Mouse (Mus musculus): ENCODE data around the gene Sac3d1. TPM values are rescaled to one million over a fixed set of nuclear protein-coding genes. Genes with fewer than 3 reads are reported as not detected.

Gene Sac3d1
- polyA plus RNA-seq, 1 experiment from 2014 or later: 28.1 TPM

DNA sequence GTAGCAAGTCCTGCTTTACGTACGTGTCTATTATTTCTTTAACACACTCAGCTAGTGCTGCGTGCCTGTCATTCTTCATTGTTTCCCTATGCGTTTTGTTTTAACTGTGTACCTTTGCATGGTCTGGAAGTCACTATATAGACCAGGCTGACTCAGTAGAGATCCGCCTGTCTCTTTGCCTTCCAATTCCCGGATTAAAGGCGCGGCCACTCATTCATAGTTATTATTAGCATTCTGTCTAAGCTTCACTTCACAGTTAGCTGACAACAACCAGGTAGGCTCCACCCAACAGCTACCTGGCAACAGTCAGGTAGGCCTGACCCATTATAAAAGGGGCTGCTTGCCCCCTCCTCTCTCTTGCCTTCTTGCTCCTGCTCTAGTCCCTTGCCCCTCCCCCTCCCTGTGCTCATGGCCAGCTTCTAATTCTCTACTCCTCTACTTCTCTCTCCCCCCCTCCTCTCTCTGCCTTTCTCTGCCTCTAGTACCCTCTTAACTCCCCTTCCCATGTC lies 281 bp upstream of the Sac3d1 start:
- peaks cover 24% of the 10 kb centered on the region for H3K4me1 ChIP-seq (replicated peaks)
- H3K9ac ChIP-seq: peak overlapping the region; percentile 79
- H3K4me3 ChIP-seq: peak overlapping the region; percentile 71
- H3K9me3 ChIP-seq (replicated peaks): no peaks in the 10 kb centered on the region
- H3K4me2 ChIP-seq: peak overlapping the region; percentile 93
- no peak for ATAC-seq (replicated peaks; ENCODE audit: insufficient number of reproducible peaks, insufficient read depth, low FRiP score, low read depth)
- WGBS: 2% methylated on average over 8 of the region's 8 CpGs
- peaks cover 23% of the 10 kb centered on the region for H3K36me3 ChIP-seq
- peak overlapping the region; percentile 99 for H3K27ac ChIP-seq
- H3K27me3 ChIP-seq: no peaks in the 10 kb centered on the region

DNA sequence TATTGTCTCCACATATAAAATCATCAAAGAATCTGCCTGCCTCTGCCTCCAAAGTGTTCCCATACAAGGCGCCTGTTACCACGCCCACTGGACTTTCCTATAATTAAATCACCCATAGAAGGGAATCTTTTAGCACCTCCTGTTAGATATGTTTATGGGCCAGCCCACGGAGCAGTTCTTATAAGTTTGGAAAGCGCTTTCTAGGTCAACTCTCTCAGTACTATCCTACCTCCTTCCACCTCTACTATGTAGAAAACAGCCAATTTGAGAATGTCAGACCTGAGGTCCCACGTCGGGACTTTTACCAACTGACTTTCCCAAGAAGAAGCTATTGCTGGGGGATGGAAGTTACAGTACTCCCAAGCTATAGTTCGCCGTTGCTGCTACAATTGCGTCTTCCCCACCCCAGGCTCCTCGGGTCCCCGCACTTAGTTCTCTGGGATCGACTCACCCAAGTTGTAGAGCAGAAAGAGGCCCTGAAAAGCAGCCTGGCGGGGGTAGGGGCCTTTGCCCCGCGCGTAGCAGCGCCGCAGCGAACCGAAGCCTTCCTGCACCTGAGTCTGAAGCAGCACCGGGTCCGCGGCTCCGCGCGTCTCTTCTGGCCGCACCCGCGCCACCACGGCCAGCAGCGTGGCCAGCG lies 984 bp downstream of the Sac3d1 start:
- Histone ChIP-seq H3K27me3 (no peaks in the 10 kb centered on the region), H3K4me1 (replicated peaks) (peaks cover 24% of the 10 kb centered on the region), H3K9ac (peak overlapping the region; percentile 79), H3K36me3 (peaks cover 23% of the 10 kb centered on the region), H3K27ac (peak overlapping the region; percentile 99), H3K4me3 (peak overlapping the region; percentile 71), H3K9me3 (replicated peaks) (no peaks in the 10 kb centered on the region), H3K4me2 (peak overlapping the region; percentile 93)
- ATAC-seq (replicated peaks; ENCODE audit: insufficient number of reproducible peaks, insufficient read depth, low FRiP score, low read depth): no peak
- WGBS: 4% methylated on average over 32 of the region's 32 CpGs

DNA sequence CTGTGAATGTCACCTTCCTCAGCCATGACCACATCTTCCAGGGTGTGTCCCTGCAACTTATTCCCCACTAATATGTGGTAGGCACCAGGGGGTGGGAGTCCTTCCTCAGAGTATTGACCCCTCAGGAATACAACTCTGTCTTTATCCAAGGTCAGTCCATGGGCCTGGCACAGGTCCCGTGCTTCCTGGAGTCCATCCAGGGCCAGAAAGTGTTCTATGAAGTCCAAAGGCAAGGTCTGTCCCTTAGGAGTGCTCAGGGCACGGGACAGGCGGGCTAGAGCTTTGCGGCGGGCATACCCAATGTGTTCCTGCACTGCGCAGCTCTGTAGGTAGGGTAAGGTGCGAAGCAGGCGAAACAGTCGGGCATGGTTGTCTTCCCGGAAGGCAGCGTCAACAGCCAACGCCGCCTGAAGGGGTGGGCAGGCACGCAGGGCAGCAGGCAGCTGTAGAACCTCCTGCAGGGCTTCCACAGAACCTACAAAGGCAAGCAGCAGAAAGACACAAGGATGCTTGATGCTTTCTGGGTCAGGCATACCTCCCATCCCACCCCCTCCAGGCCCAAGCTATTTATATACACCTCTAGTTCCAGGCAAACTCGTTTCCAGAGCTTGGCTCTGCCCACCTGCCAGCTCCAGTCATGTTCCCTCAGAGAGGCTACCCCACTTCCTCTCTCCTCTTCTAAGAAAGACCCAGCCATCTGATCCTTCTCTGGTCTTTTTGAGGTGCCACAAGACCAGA lies 2.2 kb downstream of the Sac3d1 start:
- Histone ChIP-seq H3K27me3 (no peaks in the 10 kb centered on the region), H3K4me3 (peak overlapping the region; percentile 71), H3K9ac (peak overlapping the region; percentile 3; the same call in 1 of the 2 replicates), H3K4me2 (peak overlapping the region; percentile 93), H3K9me3 (replicated peaks) (no peaks in the 10 kb centered on the region), H3K4me1 (replicated peaks) (peaks cover 24% of the 10 kb centered on the region), H3K27ac (peak overlapping the region; percentile 33; the same call in 1 of the 2 replicates), H3K36me3 (peaks cover 23% of the 10 kb centered on the region)
- WGBS: 82% methylated on average over 15 of the region's 15 CpGs
- no peak for ATAC-seq (replicated peaks; ENCODE audit: insufficient number of reproducible peaks, insufficient read depth, low FRiP score, low read depth)

DNA sequence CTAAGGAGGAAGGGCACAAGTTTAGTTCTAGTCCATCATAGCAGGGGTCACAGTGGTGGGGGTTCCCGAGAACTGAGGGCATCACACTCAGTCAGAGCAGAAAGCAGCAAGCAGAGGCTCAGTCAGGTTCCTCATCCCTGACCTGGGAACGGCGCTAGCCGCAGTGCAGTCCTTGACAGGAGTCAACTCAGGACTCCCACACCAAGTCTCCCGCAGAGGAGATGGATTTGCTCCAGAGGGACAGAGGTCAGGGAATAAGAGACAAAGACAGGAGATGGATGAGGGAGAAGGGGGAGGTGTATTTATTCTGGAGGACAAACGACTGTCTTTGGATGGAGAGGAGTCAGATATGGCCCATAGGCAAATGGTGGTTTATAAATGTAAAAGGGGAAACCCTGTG lies 5.3 kb downstream of the Sac3d1 start:
- Histone ChIP-seq H3K27me3 (no peaks in the 10 kb centered on the region), H3K4me1 (replicated peaks) (peaks cover 18% of the 10 kb centered on the region), H3K36me3 (peaks cover 20% of the 10 kb centered on the region), H3K27ac (no peak overlapping the region), H3K9ac (no peak overlapping the region), H3K4me2 (no peak overlapping the region), H3K9me3 (replicated peaks) (no peaks in the 10 kb centered on the region), H3K4me3 (no peak overlapping the region)
- ATAC-seq (replicated peaks; ENCODE audit: insufficient number of reproducible peaks, insufficient read depth, low FRiP score, low read depth): no peak
- WGBS: 51% methylated on average over 6 of the region's 6 CpGs

DNA sequence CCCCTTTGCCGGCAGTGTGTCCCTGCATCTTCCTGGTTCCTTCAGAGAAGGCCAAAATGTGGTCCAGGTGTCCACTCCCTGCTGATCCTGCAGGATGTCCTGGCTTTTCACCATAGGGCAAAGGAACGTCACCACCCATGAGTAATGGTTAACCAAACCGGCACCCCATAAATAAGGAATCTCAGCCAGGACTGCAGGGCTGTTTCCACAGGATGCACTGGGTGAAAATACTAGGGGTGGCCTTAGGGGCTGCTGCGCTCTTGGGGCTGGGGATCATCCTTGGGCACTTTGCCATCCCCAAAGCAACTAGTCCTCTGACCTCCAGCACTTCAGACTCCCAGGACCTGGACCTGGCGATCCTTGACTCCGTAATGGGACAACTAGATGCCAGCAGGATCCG lies 12.9 kb downstream of the Sac3d1 start, which contains the start of gene Naaladl1:
Gene Naaladl1, plus strand, starts transcription at position 197 of the 400 bp plus-strand sequence.
- Histone ChIP-seq H3K27ac (no peak within 1 kb of the TSS), H3K27me3 (no peaks in the 10 kb centered on the region), H3K9ac (no peak within 1 kb of the TSS), H3K9me3 (replicated peaks) (no peaks in the 10 kb centered on the region), H3K4me1 (replicated peaks) (no peaks in the 10 kb centered on the region), H3K36me3 (no peaks in the 10 kb centered on the region), H3K4me3 (no peak within 1 kb of the TSS), H3K4me2 (no peak within 1 kb of the TSS)
- WGBS: 86% methylated on average over 7 of the region's 7 CpGs
- no peak for ATAC-seq (replicated peaks; ENCODE audit: insufficient number of reproducible peaks, insufficient read depth, low FRiP score, low read depth)

DNA sequence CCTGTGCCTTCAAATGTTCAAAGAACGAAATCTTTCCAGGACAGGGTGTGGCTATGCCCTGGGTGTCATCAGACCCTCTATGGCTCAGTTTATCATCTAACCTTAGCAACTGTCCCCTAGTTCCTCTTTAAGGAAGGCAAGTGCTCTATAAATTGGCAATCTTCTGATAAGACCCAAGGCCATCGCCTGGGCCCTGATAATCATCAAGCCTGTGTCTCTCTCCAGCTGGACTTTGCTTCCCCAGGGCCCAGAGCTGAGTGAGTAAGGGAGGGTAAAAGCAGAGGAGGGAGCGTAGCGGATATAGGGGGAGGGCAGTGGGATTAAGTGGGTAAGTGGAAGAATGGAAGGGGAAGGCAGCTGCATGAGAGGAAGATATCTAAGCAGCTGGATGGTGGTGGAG lies 14.0 kb downstream of the Sac3d1 start:
- no peak for ATAC-seq (replicated peaks; ENCODE audit: insufficient number of reproducible peaks, insufficient read depth, low FRiP score, low read depth)
- Histone ChIP-seq H3K4me3 (no peak overlapping the region), H3K27me3 (no peaks in the 10 kb centered on the region), H3K36me3 (no peaks in the 10 kb centered on the region), H3K9me3 (replicated peaks) (no peaks in the 10 kb centered on the region), H3K27ac (no peak overlapping the region), H3K9ac (no peak overlapping the region), H3K4me2 (no peak overlapping the region), H3K4me1 (replicated peaks) (no peaks in the 10 kb centered on the region)
- whole genome bisulfite sequencing: 52% methylated on average over 4 of the region's 4 CpGs

DNA sequence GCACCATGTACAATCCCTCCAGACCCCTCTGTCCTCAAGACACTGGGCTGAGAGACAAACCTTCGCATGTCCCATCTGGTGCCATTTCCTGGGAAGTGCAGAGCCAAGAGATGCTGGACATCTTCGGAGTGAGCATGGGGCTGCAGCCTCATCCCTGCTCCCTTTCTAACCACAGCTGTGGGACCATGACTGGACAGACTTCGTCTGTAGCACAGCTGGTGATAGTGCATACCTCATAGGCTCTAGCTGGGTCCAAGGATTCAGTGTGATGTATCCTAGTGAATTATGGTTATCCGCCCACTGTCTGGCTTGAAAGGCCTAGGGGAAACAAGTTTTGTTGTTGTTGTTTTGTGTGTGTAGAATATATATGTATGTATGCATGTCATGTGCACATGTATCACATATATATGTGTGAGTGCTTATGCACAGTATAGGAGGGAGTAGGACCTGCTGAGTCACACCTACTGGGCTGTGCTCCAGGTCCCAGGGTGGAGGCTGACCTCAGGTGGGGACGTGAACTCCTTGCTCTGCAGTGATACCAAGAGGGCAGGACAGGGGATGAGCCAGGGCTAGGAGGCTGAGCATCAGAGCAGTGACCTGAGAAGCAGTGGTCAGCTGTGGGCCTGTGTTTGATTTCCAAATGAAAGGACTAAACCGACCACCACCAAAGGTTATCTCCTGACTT lies 16.1 kb downstream of the Sac3d1 start:
- Histone ChIP-seq H3K27me3 (no peaks in the 10 kb centered on the region), H3K4me1 (replicated peaks) (no peaks in the 10 kb centered on the region), H3K36me3 (no peaks in the 10 kb centered on the region), H3K9me3 (replicated peaks) (no peaks in the 10 kb centered on the region), H3K9ac (no peak overlapping the region), H3K27ac (no peak overlapping the region), H3K4me2 (no peak overlapping the region), H3K4me3 (no peak overlapping the region)
- no peak for ATAC-seq (replicated peaks; ENCODE audit: insufficient number of reproducible peaks, insufficient read depth, low FRiP score, low read depth)
- 70% methylated on average over 6 of the region's 6 CpGs for WGBS

DNA sequence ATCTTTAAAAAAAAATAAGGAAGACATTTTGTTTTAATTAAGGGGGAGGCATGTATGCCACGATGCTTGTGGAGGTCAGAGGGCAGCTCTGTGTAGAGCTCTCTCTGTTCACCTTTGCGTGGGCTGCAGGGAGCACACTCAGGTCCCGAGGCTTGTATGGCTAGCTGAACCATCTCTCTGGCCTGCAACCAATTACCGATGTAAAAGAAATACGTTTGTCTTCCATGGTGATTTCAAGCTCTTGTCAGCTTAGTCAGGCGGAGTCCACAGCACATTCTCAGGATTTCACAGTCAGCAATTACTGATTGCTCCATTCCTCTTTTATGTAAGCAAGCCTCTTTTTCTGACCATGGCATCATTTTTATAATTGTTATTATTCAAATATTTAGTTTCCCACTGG lies 17.3 kb downstream of the Sac3d1 start:
- no peak overlapping the region for H3K4me2 ChIP-seq
- WGBS: 73% methylated on average over 6 of the region's 6 CpGs
- H3K4me3 ChIP-seq: no peak overlapping the region
- no peaks in the 10 kb centered on the region for H3K4me1 ChIP-seq (replicated peaks)
- no peaks in the 10 kb centered on the region for H3K27me3 ChIP-seq
- no peaks in the 10 kb centered on the region for H3K9me3 ChIP-seq (replicated peaks)
- H3K27ac ChIP-seq: no peak overlapping the region
- H3K9ac ChIP-seq: no peak overlapping the region
- no peaks in the 10 kb centered on the region for H3K36me3 ChIP-seq
- ATAC-seq (replicated peaks; ENCODE audit: insufficient number of reproducible peaks, insufficient read depth, low FRiP score, low read depth): no peak

DNA sequence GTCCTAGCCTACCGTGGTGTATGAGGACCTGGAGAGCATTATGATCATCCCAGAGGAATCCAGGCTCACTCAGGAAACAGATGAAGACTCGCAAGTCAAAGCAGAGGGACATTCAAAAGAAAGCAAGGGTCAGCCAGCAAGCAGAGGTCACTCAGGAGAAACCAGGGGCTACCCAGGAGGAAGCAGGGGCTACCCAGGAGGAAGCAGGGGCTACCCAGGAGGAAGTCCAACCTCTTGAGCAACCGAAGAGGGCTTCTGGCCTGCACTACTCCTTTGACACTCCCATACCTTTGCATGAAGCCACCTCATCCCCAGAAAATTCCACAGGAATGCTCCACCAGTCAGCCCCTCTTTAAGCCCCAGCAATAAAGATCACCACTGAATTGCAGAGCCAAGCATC lies 20.6 kb downstream of the Sac3d1 start:
- ATAC-seq (replicated peaks; ENCODE audit: insufficient number of reproducible peaks, insufficient read depth, low FRiP score, low read depth): no peak
- H3K4me2 ChIP-seq: no peak overlapping the region
- 0 out of 2 replicates have a peak, but pooled peaks cover 6% of the 10 kb centered on the region for H3K36me3 ChIP-seq
- H3K4me3 ChIP-seq: no peak overlapping the region
- no peak overlapping the region for H3K9ac ChIP-seq
- H3K9me3 ChIP-seq (replicated peaks): no peaks in the 10 kb centered on the region
- H3K27ac ChIP-seq: no peak overlapping the region
- H3K4me1 ChIP-seq (replicated peaks): no peaks in the 10 kb centered on the region
- no peaks in the 10 kb centered on the region for H3K27me3 ChIP-seq
- WGBS: 75% methylated on average over 3 of the region's 3 CpGs

DNA sequence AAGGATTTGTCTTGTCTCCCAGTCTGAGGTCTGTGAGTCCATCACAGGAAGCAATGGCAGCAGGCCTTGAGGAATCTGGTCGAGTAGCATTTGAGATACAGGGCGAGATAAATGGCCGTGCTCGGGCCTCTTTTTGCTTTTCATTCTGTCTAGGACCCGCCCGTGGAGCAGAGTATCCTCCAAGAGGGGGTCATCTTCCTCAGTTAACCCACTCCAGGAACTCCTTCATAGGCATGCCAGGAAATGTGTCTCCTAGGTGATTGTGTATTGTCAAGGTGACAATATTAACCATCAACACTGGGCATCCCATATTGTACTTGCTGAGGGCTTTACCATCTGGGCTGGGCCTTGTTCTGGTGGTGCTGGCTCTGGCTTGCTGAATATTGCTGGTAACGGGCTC lies 24.3 kb downstream of the Sac3d1 start, which contains the start of gene AC131692.1:
Gene AC131692.1, plus strand, starts transcription at position 301 of the 400 bp plus-strand sequence.
- no peak for ATAC-seq (replicated peaks; ENCODE audit: insufficient number of reproducible peaks, insufficient read depth, low FRiP score, low read depth)
- Histone ChIP-seq H3K4me2 (no peak within 1 kb of the TSS), H3K9ac (no peak within 1 kb of the TSS), H3K4me3 (no peak within 1 kb of the TSS), H3K4me1 (replicated peaks) (no peaks in the 10 kb centered on the region), H3K27ac (no peak within 1 kb of the TSS), H3K36me3 (peaks cover 30% of the 10 kb centered on the region), H3K9me3 (replicated peaks) (no peaks in the 10 kb centered on the region), H3K27me3 (no peaks in the 10 kb centered on the region)
- WGBS: 87% methylated on average over 7 of the region's 7 CpGs

DNA sequence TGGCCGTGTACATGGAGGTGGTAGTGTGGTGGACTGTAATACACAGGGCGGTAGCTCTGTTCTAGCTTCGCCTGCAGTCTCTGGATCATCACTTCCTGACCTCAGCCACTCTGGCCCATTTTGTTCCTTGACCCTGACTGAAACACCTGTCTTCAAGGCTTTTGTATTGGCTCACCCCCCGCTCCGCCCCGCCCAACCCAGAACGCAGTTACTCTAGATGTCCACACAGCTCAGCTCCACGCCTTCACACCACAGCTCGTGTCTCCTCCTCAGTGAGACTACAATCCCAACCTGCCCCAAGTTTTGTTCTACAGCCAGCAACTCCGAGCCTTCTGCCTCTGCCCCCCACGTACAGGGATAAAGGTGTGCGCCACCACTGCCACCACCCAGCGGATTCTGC lies 29.6 kb downstream of the Sac3d1 start:
- Histone ChIP-seq H3K4me1 (replicated peaks) (peaks cover 18% of the 10 kb centered on the region), H3K9ac (no peak overlapping the region), H3K9me3 (replicated peaks) (no peaks in the 10 kb centered on the region), H3K4me2 (no peak overlapping the region), H3K36me3 (peaks cover 36% of the 10 kb centered on the region), H3K27ac (no peak overlapping the region), H3K27me3 (no peaks in the 10 kb centered on the region), H3K4me3 (no peak overlapping the region)
- 93% methylated on average over 13 of the region's 13 CpGs for WGBS
- ATAC-seq (replicated peaks; ENCODE audit: insufficient number of reproducible peaks, insufficient read depth, low FRiP score, low read depth): no peak
